Mouse (Mus musculus): Measurements from ENCODE around the gene Hspa12a.

DNA sequence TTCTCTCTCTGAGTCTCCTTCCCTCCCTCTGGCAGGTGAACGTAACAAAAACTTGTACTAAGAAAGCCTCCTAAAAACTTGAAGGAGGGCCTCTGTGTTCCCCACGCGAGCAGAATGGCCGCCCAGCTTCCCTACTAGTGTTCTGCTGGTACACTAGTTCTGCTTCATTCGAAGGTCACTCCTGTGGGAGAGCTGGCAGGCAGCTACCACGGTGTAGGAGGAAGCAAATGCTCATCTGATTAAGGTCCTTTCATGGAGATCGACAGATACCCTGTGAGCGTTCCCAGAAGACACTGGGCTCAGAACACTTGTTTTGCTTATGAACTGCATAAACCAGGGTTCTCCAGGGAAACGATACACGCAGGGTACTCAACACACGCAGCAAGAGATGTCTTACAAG is 126.1 kb downstream of the Hspa12a start:
- TF ChIP-seq CTCF (conservative IDR thresholded peaks at IDR 0.05; ENCODE audit: insufficient read depth, insufficient read length, low read depth, low read length) (no peak), POLR2A (IDR thresholded peaks at IDR 0.05; ENCODE audit: low read depth, low read length) (no peak)

All from kidney, adult 2 months (tissue).